Mouse (Mus musculus) CH12.LX (cell line): ENCODE data around the gene Esam. TPM values are rescaled to one million over a fixed set of nuclear protein-coding genes. Genes with fewer than 3 reads are reported as not detected.

Source experiments
- DNase-seq: peaks from one replicate; pipeline ENCODE4 v3.0.0-alpha.2; 2013; ENCODE audit errors: extremely low read depth
- H3K27ac ChIP-seq: 2 replicates; pipeline ENCODE4 v1.5.1; 2012; ENCODE audit warnings: low read depth, mild to moderate bottlenecking, control low read depth, moderate library complexity; ENCODE audit not compliant: insufficient read depth
- H3K27me3 ChIP-seq: replicated peaks from 2 replicates; pipeline ENCODE3; 2012; ENCODE audit warnings: inconsistent platforms
- H3K36me3 ChIP-seq, 2 experiments: replicated peaks in 1 of 2; 2 replicates each; pipeline versions ENCODE3 to v1.6.1; 2012; ENCODE audit warnings: inconsistent platforms in 1 of 2, low read length in 1 of 2, mild to moderate bottlenecking in 1 of 2, mixed read lengths in 1 of 2, moderate library complexity in 1 of 2; ENCODE audit not compliant: control insufficient read depth in 1 of 2, insufficient read depth in 1 of 2
- H3K4me1 ChIP-seq, 2 experiments: 2 replicates each; pipeline ENCODE4 v1.6.1; 2012; ENCODE audit warnings: inconsistent platforms in 1 of 2, moderate library complexity in 1 of 2; ENCODE audit not compliant: insufficient read depth in 2 of 2, control insufficient read depth in 1 of 2
- H3K4me2 ChIP-seq: 2 replicates; pipeline ENCODE4 v1.6.1; 2012; ENCODE audit warnings: low read depth, mild to moderate bottlenecking, control low read depth; ENCODE audit not compliant: poor library complexity, insufficient read depth, severe bottlenecking
- H3K4me3 ChIP-seq, 3 experiments: fragments of 150-350 bp in 1 of 3; sonication (generic) in 1 of 3; replicated peaks in 1 of 3; 2 replicates each; pipeline versions ENCODE3 to v1.5.1; 2011 to 2012; ENCODE audit warnings: low read depth in 2 of 3, low read length in 2 of 3, mild to moderate bottlenecking in 2 of 3, moderate library complexity in 2 of 3, control low read depth in 1 of 3, improper control_type of control experiment in 1 of 3, inconsistent platforms in 1 of 3, mixed read lengths in 1 of 3; ENCODE audit not compliant: poor library complexity in 1 of 3
- H3K79me2 ChIP-seq: replicated peaks from 2 replicates; pipeline ENCODE4 v1.6.1; 2012; ENCODE audit warnings: mild to moderate bottlenecking, moderate library complexity; ENCODE audit not compliant: control insufficient read depth, poor library complexity, insufficient read depth, severe bottlenecking; ENCODE audit errors: extremely low read depth
- H3K9ac ChIP-seq: 2 replicates; pipeline ENCODE4 v1.6.1; 2012; ENCODE audit warnings: low read depth, mild to moderate bottlenecking, control low read depth, moderate library complexity; ENCODE audit not compliant: insufficient read depth
- H3K9me3 ChIP-seq: replicated peaks from 2 replicates; pipeline ENCODE3; 2012; ENCODE audit warnings: low read length, inconsistent platforms, mixed read lengths
- CTCF ChIP-seq, 2 experiments: IDR thresholded peaks in 1 of 2; conservative IDR thresholded peaks in 1 of 2; 2 replicates each; pipeline ENCODE4 v1.5.1; 2011 to 2012; ENCODE audit warnings: low read depth in 2 of 2, low read length in 2 of 2, improper control_type of control experiment in 1 of 2, inconsistent platforms in 1 of 2, mild to moderate bottlenecking in 1 of 2, moderate library complexity in 1 of 2
- ETS1 ChIP-seq: conservative IDR thresholded peaks from 2 replicates; pipeline ENCODE4 v1.6.1; 2012; ENCODE audit warnings: low read depth, mild to moderate bottlenecking, inconsistent platforms, low read length, improper control_type of control experiment, moderate library complexity
- GABPA ChIP-seq: IDR thresholded peaks from 2 replicates; pipeline ENCODE4 v1.6.1; 2012; ENCODE audit warnings: low read depth, low read length, improper control_type of control experiment, inconsistent platforms; ENCODE audit not compliant: insufficient replicate concordance
- JUND ChIP-seq: conservative IDR thresholded peaks from 2 replicates; pipeline ENCODE4 v1.6.1; 2011; ENCODE audit warnings: low read depth, low read length, improper control_type of control experiment
- KAT2A ChIP-seq: IDR thresholded peaks from 2 replicates; pipeline ENCODE4 v1.6.1; 2012; ENCODE audit warnings: low read length, improper control_type of control experiment, inconsistent platforms; ENCODE audit not compliant: insufficient replicate concordance
- MAFK ChIP-seq: IDR thresholded peaks from 2 replicates; pipeline ENCODE4 v1.6.1; 2011; ENCODE audit warnings: low read length, improper control_type of control experiment; ENCODE audit not compliant: insufficient replicate concordance
- MAZ ChIP-seq: IDR thresholded peaks from 2 replicates; pipeline ENCODE4 v1.6.1; 2012; ENCODE audit warnings: low read depth, mild to moderate bottlenecking, inconsistent platforms, low read length, improper control_type of control experiment, moderate library complexity
- MEF2A ChIP-seq: IDR thresholded peaks from 2 replicates; pipeline ENCODE4 v1.6.1; 2014; ENCODE audit warnings: low read depth, mild to moderate bottlenecking, inconsistent platforms, low read length, improper control_type of control experiment, borderline replicate concordance
- MXI1 ChIP-seq: IDR thresholded peaks from 2 replicates; pipeline ENCODE4 v1.6.1; 2011; ENCODE audit warnings: mild to moderate bottlenecking, low read depth, low read length, improper control_type of control experiment
- MYC ChIP-seq: IDR thresholded peaks from 2 replicates; pipeline ENCODE4 v1.6.1; 2011; ENCODE audit warnings: low read depth, mild to moderate bottlenecking, improper control_type of control experiment, low read length
- NELFE ChIP-seq: IDR thresholded peaks from 2 replicates; pipeline ENCODE4 v1.6.1; 2011; ENCODE audit warnings: low read depth, low read length, improper control_type of control experiment
- NRF1 ChIP-seq: IDR thresholded peaks from 2 replicates; pipeline ENCODE4 v1.6.1; 2014; ENCODE audit warnings: low read depth, mild to moderate bottlenecking, inconsistent platforms, low read length, improper control_type of control experiment, moderate library complexity
- PAX5 ChIP-seq: IDR thresholded peaks from 2 replicates; pipeline ENCODE4 v1.6.1; 2012; ENCODE audit warnings: low read length, inconsistent platforms, mixed read lengths
- POLR2A ChIP-seq: IDR thresholded peaks from 2 replicates; pipeline ENCODE4 v1.6.1; 2011; ENCODE audit warnings: low read depth, mild to moderate bottlenecking, improper control_type of control experiment, low read length
- POLR2AphosphoS2 ChIP-seq: IDR thresholded peaks from 2 replicates; pipeline ENCODE4 v1.6.1; 2011; ENCODE audit warnings: low read depth, low read length, improper control_type of control experiment
- RAD21 ChIP-seq: IDR thresholded peaks from 2 replicates; pipeline ENCODE4 v1.6.1; 2011; ENCODE audit warnings: low read depth, mild to moderate bottlenecking, low read length, improper control_type of control experiment, moderate library complexity
- SIN3A ChIP-seq: IDR thresholded peaks from 2 replicates; pipeline ENCODE4 v1.6.1; 2012; ENCODE audit warnings: low read length, improper control_type of control experiment, inconsistent platforms
- SMC3 ChIP-seq: IDR thresholded peaks from 2 replicates; pipeline ENCODE4 v1.6.1; 2011; ENCODE audit warnings: low read depth, low read length, improper control_type of control experiment
- TBP ChIP-seq: conservative IDR thresholded peaks from 2 replicates; pipeline ENCODE4 v1.6.1; 2011; ENCODE audit warnings: low read depth, low read length, improper control_type of control experiment
- TCF12 ChIP-seq: IDR thresholded peaks from 2 replicates; pipeline ENCODE4 v1.6.1; 2014; ENCODE audit warnings: low read depth, mild to moderate bottlenecking, inconsistent platforms, low read length, improper control_type of control experiment
- USF1 ChIP-seq: IDR thresholded peaks from 2 replicates; pipeline ENCODE4 v1.6.1; 2014; ENCODE audit warnings: low read depth, mild to moderate bottlenecking, inconsistent platforms, low read length, improper control_type of control experiment
- ZNF384 ChIP-seq: IDR thresholded peaks from 2 replicates; pipeline ENCODE4 v1.6.1; 2012; ENCODE audit warnings: low read depth, low read length, improper control_type of control experiment, inconsistent platforms
- dilution Hi-C: fragments of 300-500 bp; cut with MboI; formaldehyde crosslinking; loops from 2 replicates; pipeline ENCODE4 v1.14.3; 2020; ENCODE audit warnings: low sequenced_read_pairs; ENCODE audit not compliant: extremely low pct_unique_long_range_greater_than_20kb, extremely low pct_ligation_motif_present
- in situ Hi-C: fragments of 300-500 bp; cut with MboI; formaldehyde crosslinking; loops from 3 replicates; pipeline ENCODE4 v1.14.3; 2019; ENCODE audit warnings: low sequenced_read_pairs, low pct_ligation_motif_present, low pct_unique_long_range_greater_than_20kb, mixed read lengths
- polyA plus RNA-seq: library from polyadenylated mRNA; unstranded; fragments of >175 nt; gene quantifications from 2 replicates; pipeline ENCODE4 v1.2.1, GENCODE M21; 2012; ENCODE audit warnings: low read depth; ENCODE audit not compliant: insufficient read length
- total RNA-seq, 2 experiments: library from RNA; depleted of rRNA; stranded (reverse); fragments of 300-350 nt in 1 of 2; fragments of >200 nt in 1 of 2; gene quantifications; 2 replicates each; pipeline ENCODE4 v1.2.3; 2012 to 2014

Esam gene
- total and polyA plus RNA-seq, 3 experiments: 0.21 to 0.42 (median 0.37) TPM

- Histone ChIP-seq H3K27ac (no peak overlapping the region), H3K4me3 (no peak overlapping the region), H3K4me1 (peaks cover 5 to 18% of the 10 kb centered on the region in 2 experiments), H3K36me3 (no peaks in the 10 kb centered on the region), H3K9me3 (no peaks in the 10 kb centered on the region), H3K27me3 (peaks cover 16% of the 10 kb centered on the region), H3K4me2 (no peak overlapping the region)
- no peak for DNase-seq
- dilution Hi-C loops: no loop called here
- TF ChIP-seq ZNF384: no peak
- peak; percentile 17 for TF ChIP-seq RAD21
- TF ChIP-seq NRF1: no peak
- no peak for TF ChIP-seq PAX5
- no peak for TF ChIP-seq USF1
- TF ChIP-seq CTCF (conservative IDR thresholded peaks at IDR 0.05 in 1 of 2, IDR thresholded peaks at IDR 0.05 in 1 of 2; ENCODE audit: low read depth in 2 of 2, low read length in 2 of 2): peak in 1 of 2 experiments; percentile 56; a peak in 2 of 4 replicates
- TF ChIP-seq ETS1: no peak
- TF ChIP-seq TCF12: no peak
- no peak for TF ChIP-seq GABPA
- TF ChIP-seq MAFK: no peak
- TF ChIP-seq TBP: no peak
- peak; percentile 41; the same call in 1 of the 2 replicates for TF ChIP-seq SMC3
- 0 out of 2 replicates have a peak, but pooled peaks have one; percentile 37 for TF ChIP-seq MYC
- TF ChIP-seq, all 38 proteins: peak for 4
- in situ Hi-C loops: loop anchor here (10.0 kb wide), 2 partner anchors 78 to 122 kb away; no protein-coding TSS in a partner anchor
- no peak overlapping the region for H3K9ac ChIP-seq
- H3K79me2 ChIP-seq: no peaks in the 10 kb centered on the region
Observed at GRCm38 (mm10) chr9:37546889-37547288, 19.0 kb downstream of the Esam start.

GRCm38 (mm10) chr9:37550435-37550834 lies 22.6 kb downstream of the Esam start:
- H3K9me3 ChIP-seq: no peaks in the 10 kb centered on the region
- in situ Hi-C loops: no loop called here
- H3K9ac ChIP-seq: no peak overlapping the region
- H3K27me3 ChIP-seq: peaks cover 31% of the 10 kb centered on the region
- no peak for TF ChIP-seq MEF2A
- TF ChIP-seq SMC3: no peak
- no peak for TF ChIP-seq MXI1
- TF ChIP-seq ZNF384: no peak
- no peak for TF ChIP-seq POLR2A
- no peak for TF ChIP-seq POLR2AphosphoS2
- TF ChIP-seq MAZ: no peak
- TF ChIP-seq JUND: no peak
- TF ChIP-seq USF1: no peak
- no peak for TF ChIP-seq SIN3A
- no peak for TF ChIP-seq NELFE
- TF ChIP-seq KAT2A: no peak
- TF ChIP-seq TBP: no peak
- TF ChIP-seq PAX5: no peak
- TF ChIP-seq, all 38 proteins: peak for 0
- DNase-seq: no peak
- H3K4me3 ChIP-seq: no peak overlapping the region
- H3K79me2 ChIP-seq: no peaks in the 10 kb centered on the region
- H3K4me2 ChIP-seq: no peak overlapping the region
- H3K36me3 ChIP-seq: no peaks in the 10 kb centered on the region
- H3K4me1 ChIP-seq: peaks cover 8 to 38% of the 10 kb centered on the region in 2 experiments
- dilution Hi-C loops: no loop called here
- no peak overlapping the region for H3K27ac ChIP-seq
